Mouse (Mus musculus) E14TG2a.4 (cell line): Measurements from ENCODE around the gene Noxa1.

Experiments used
- CTCF ChIP-seq: conservative IDR thresholded peaks from 2 replicates; pipeline ENCODE4 v1.5.1; 2014; ENCODE audit warnings: low read length
- NANOG ChIP-seq: IDR thresholded peaks from 2 replicates; pipeline ENCODE4 v1.6.1; 2014; ENCODE audit warnings: borderline replicate concordance, low read length, mixed read lengths
- POU5F1 ChIP-seq: IDR thresholded peaks from 2 replicates; pipeline ENCODE4 v1.6.1; 2014; ENCODE audit warnings: low read length, borderline replicate concordance

- TF ChIP-seq CTCF (no peak), NANOG (no peak), POU5F1 (no peak)
Observed at GRCm38 (mm10) chr2:25087842-25088241, 7.1 kb downstream of the Noxa1 start.
